Mouse (Mus musculus) megakaryocyte, embryonic 14.5 days (primary cell): ENCODE data around the gene Med16. TPM values are rescaled to one million over a fixed set of nuclear protein-coding genes. Genes with fewer than 3 reads are reported as not detected.

ENCODE experiments used
- H3K27me3 ChIP-seq: replicated peaks from 2 replicates; pipeline ENCODE3; 2012; ENCODE audit warnings: inconsistent platforms
- H3K36me3 ChIP-seq: replicated peaks from 2 replicates; pipeline ENCODE3; 2012; ENCODE audit warnings: low read length, inconsistent platforms, mixed read lengths
- H3K4me1 ChIP-seq: 2 replicates; pipeline ENCODE4 v1.6.1; 2012; ENCODE audit warnings: inconsistent platforms
- H3K4me3 ChIP-seq: replicated peaks from 2 replicates; pipeline ENCODE3; 2012; ENCODE audit warnings: moderate library complexity, mild to moderate bottlenecking, inconsistent platforms
- H3K9me3 ChIP-seq: 2 replicates; pipeline ENCODE4 v1.6.1; 2012; ENCODE audit warnings: inconsistent platforms
- FLI1 ChIP-seq: IDR thresholded peaks from 2 replicates; pipeline ENCODE4 v1.6.1; 2012; ENCODE audit warnings: low read length, inconsistent platforms, mixed read lengths
- GATA1 ChIP-seq: IDR thresholded peaks from 3 replicates; pipeline ENCODE4 v1.6.1; 2012; ENCODE audit warnings: mixed read lengths, low read length, inconsistent platforms, borderline replicate concordance
- polyA plus RNA-seq: library from polyadenylated mRNA; stranded (reverse); fragments of >175 nt; gene quantifications from 2 replicates; pipeline ENCODE4 v1.2.3, GENCODE M21; 2012; ENCODE audit warnings: low replicate concordance; ENCODE audit not compliant: insufficient read depth

The Med16 gene
- polyA plus RNA-seq, 1 experiment, result 32.2 TPM

DNA sequence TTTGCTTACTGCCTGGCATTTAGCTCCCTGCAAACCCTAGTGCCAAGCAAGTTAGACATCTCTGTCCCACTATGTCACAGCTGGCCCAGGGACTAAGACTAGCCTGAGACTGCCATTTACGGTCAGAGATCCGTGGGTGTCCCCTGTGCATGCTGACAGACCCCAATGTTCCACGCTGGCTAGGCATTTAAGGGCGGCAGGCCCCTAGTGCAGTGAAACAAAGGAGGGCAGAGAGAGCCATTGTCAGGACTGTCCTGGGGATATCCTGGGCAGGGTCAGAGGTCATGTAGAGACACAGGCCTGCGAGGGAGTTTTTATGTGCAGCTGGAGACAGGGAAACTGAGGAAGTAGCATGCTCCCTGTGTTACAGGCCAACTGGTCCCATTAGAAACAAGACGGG lies 25.1 kb upstream of the Med16 start:
- peaks cover 93% of the 10 kb centered on the region for H3K36me3 ChIP-seq
- TF ChIP-seq GATA1 (no peak), FLI1 (no peak)
- no peaks in the 10 kb centered on the region for H3K27me3 ChIP-seq
- H3K4me3 ChIP-seq, result peak overlapping the region; percentile 43
- no peaks in the 10 kb centered on the region for H3K9me3 ChIP-seq
- peaks cover 100% of the 10 kb centered on the region for H3K4me1 ChIP-seq

DNA sequence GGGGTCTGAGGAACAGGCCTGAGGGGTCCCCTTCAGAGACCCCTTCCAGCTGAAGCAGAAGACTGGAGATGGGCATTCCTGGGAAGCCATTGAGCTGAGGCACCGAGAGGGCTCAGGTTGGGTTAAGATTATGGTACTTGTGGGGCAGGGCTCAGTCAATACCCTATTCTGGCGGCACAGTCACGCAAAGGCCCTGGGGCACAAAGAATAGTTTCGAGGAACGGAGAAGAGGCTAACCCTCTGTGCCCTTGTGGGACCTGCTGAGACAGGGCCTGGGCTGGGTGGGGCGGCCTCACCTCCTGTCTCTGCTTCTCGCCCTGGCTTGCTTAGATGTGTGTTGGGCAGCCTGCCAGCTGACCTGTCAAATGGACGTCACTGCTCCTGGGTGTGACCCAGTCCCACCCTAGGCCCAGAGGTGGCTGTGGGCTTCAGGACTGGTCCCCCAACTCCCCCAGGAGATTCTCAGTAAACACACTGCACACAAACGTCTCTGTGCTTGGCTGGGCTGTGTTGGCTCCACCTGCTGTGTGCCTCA lies 24.5 kb upstream of the Med16 start:
- H3K9me3 ChIP-seq, result no peaks in the 10 kb centered on the region
- no peaks in the 10 kb centered on the region for H3K27me3 ChIP-seq
- H3K36me3 ChIP-seq, result peaks cover 87% of the 10 kb centered on the region
- TF ChIP-seq FLI1, result no peak
- peaks cover 96% of the 10 kb centered on the region for H3K4me1 ChIP-seq
- H3K4me3 ChIP-seq, result peak overlapping the region; percentile 8

DNA sequence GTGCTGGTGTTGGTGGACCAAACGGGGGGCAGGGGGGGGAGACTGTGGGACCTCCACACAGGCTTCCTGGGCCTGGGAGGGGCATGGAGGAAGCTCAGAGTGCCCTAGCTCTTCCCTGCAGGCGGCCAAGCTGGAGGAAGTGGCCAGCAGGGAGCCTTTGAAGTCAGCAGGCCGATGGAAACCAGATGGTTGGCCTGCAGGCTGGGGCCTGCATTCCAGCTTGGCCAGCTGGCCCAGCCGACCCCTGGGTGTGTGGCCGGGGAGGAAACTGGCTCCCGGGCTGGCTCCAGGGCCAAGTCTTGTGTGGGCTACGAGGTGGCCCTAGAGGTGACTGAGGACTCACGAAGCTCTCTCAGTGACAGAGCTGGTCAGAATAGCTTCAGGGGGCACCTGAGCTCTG lies 24.0 kb upstream of the Med16 start:
- H3K4me3 ChIP-seq, result no peak overlapping the region
- H3K27me3 ChIP-seq, result no peaks in the 10 kb centered on the region
- TF ChIP-seq FLI1, result no peak
- TF ChIP-seq GATA1, result no peak
- peaks cover 91% of the 10 kb centered on the region for H3K4me1 ChIP-seq
- no peaks in the 10 kb centered on the region for H3K9me3 ChIP-seq
- peaks cover 82% of the 10 kb centered on the region for H3K36me3 ChIP-seq

DNA sequence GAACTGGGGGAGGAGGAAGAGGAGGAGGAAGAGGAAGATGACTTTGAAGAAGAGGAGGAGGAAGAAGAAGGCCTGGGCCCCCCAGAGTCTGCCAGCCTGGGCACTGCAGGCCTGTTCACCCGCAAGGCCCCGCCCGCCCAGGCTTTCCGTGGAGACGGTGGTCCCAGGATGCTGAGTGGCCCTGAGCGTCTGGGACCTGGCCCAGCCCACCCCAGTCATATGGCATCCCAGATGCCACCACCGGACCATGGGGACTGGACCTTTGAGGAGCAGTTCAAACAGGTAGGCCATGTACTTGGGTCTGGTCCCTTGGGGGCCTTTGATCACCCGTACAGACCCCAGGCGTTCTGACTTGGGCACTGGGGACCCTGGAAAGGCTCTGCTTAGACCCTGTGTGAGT lies 23.1 kb upstream of the Med16 start:
- no peak overlapping the region for H3K4me3 ChIP-seq
- peaks cover 73% of the 10 kb centered on the region for H3K36me3 ChIP-seq
- H3K4me1 ChIP-seq, result peaks cover 82% of the 10 kb centered on the region
- H3K27me3 ChIP-seq, result no peaks in the 10 kb centered on the region
- no peaks in the 10 kb centered on the region for H3K9me3 ChIP-seq
- no peak for TF ChIP-seq GATA1
- TF ChIP-seq FLI1, result no peak

DNA sequence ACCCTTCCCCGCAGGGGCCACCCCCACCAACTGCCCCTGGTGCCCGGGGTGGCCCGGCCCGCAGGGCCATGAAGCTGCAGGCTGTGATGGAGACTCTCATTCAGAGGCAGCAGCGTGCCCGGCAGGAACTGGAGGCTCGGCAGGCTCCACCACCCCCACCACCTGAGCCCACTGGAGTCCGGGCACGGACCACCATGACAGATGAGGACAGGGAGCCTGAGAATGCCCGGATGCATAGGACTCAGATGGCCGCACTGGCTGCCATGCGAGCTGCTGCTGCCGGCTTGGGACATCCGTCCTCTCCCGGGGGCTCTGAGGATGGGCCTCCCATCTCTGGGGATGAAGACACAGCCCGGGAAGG lies 22.1 kb upstream of the Med16 start:
- Histone ChIP-seq H3K36me3 (peaks cover 63% of the 10 kb centered on the region), H3K4me1 (peaks cover 79% of the 10 kb centered on the region)

DNA sequence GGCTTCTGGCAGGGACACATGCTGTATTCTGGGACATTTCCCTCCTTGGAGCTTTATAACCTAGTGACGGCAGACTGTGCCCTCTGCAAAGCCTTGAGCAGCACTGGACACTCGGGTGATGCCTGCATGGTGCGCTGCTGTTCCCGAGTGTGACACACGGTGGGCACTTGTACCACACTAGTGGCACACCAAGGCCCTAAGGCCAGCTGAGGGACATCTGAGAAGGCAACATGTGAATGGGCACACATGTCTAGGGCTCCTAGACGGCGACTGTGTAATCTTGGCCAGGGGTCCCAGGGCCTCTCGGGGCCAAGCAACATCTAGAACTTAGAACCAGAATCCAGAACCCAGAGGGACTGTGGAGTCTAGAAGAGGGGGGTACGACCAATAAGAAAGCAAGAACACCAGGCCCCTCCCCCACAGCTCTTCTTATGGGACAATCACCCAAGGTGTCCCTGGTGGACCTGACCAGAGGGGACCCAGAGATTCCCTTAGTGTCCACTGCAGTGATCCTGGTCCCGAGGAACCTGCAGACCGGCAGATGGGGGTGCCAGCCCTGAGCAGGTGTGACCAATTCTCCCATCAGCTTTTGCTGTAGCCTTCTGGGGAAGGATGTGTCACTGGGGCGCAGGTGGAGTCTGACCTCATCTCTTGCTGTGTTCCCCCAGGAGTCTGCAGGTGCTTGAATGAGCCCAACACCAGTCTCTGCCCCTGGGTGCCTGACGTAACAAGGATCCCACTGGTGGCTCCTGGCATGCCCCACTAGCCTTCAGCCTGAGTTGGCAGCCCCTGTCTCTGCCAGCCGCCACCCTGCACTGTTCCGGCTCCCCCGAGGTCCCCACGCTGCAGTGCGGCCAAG lies 21.5 kb upstream of the Med16 start:
- Histone ChIP-seq H3K4me3 (peak overlapping the region; percentile 95), H3K36me3 (peaks cover 57% of the 10 kb centered on the region), H3K9me3 (no peaks in the 10 kb centered on the region), H3K27me3 (no peaks in the 10 kb centered on the region), H3K4me1 (peaks cover 79% of the 10 kb centered on the region)
- TF ChIP-seq GATA1, result no peak
- TF ChIP-seq FLI1, result no peak

More for the DNA sequence above, 22.1 kb upstream of the Med16 start:
- TF ChIP-seq FLI1 (no peak), GATA1 (no peak)
- Histone ChIP-seq H3K4me3 (peak overlapping the region; percentile 56), H3K27me3 (no peaks in the 10 kb centered on the region), H3K9me3 (no peaks in the 10 kb centered on the region)

DNA sequence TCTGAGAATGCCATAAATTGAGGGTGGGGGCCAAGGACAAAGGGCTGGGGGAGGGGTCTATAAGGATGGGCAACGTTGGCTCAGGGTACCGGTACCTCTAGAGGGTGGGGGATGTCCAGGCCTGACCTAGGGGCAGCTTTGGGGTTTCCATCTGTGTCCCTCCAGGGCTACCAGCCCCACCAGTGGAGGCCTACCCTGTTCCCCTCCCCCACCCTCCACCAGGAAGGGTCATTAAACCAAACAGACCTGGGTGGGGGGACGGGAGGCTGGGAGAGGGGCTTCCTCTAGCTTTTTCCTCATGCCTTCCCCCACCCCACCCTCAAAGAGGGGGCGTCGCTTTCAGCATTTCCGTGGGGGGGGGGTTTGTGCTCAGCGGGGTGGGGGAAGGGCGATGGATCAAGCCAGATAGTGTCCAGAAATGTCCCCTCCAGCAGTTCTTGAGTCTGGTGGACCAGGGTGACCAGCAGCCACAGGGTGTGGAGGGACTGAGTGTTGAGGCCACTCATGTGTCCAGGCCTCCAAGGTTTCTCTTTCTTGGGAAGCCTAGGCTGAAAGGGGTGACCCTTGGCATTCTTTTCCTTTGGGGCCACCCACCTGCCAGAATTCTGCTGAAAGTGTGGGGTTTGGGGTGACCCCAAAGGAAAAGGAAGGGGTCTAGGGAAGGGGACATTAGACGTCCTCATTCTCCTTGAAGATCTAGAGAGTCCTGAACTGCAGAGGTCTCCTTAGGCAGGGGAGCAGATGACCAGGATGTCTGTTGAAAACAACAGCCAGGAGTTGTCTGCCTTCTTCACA lies 20.4 kb upstream of the Med16 start:
- no peaks in the 10 kb centered on the region for H3K9me3 ChIP-seq
- peaks cover 76% of the 10 kb centered on the region for H3K4me1 ChIP-seq
- no peaks in the 10 kb centered on the region for H3K27me3 ChIP-seq
- TF ChIP-seq FLI1, result no peak
- no peak for TF ChIP-seq GATA1
- peaks cover 46% of the 10 kb centered on the region for H3K36me3 ChIP-seq
- H3K4me3 ChIP-seq, result peak overlapping the region; percentile 95

DNA sequence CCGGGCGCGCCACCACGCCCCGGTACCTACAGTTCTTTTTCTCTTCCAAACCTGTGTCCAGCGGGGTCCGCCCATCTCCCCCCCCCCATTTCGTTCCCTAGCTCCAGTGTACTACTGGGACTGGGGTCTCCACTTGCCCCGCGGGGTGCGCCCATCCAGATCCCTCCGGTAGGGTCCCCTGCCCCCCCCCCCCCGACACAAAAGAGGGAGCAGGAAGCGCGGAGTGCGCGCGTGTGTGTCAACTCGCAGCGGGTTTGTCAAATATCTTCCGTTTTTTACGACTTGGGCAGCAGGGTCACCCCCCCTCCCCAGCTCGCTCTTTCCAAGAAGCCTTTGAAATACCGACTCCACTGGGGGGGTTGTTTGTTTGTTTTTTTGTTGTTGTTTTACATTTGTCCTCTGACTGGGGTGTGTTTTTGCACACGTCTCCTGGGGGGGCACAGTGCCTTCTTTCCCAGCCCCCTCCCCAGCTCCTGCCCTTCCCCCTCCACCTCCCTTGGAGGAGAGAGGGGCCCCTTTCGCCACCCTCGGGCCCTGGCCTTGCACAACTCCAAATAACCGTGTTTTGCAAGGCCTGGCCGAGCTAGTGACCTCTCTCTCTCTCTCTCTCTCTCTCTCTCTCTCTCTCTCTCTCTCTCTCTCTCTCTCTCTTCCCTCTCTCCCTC lies 19.4 kb upstream of the Med16 start:
- H3K9me3 ChIP-seq, result no peaks in the 10 kb centered on the region
- TF ChIP-seq GATA1, result no peak
- TF ChIP-seq FLI1, result no peak
- H3K4me3 ChIP-seq, result peak overlapping the region; percentile 95
- H3K36me3 ChIP-seq, result peaks cover 37% of the 10 kb centered on the region
- no peaks in the 10 kb centered on the region for H3K27me3 ChIP-seq
- H3K4me1 ChIP-seq, result peaks cover 76% of the 10 kb centered on the region

DNA sequence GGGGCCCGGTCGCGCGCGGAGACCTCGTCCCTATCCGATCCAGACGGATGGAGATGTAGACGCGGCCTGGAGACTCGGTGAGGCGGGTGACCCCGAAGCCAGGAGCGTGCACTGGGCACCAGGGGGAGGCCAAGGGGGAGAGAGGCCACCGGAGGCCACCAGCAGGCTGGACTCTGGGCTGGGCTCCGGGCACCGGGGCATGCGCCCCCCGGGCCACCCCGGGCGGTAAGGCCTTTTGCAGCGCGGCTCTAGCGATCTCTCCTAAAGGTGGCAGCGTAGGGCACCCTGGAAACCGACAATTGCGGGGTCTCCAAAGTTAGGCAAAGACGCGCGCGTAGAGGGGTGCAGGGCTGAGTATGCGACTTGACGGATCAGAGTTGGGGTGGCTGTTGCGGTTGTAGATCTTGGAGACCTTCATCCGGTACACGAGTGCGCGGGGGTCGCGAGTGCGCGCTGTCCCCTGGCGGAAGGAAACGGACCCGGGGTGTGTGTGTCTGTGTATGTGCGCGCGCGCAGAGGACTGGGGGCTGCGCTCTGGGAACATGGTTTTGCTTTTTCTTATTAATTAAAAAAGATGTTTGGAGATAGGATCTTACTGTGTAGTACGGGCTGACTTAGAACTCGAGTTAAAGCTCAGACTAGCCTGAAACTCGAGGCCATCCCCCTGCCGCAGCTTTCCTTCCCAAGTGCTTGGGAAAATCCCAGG lies 18.8 kb upstream of the Med16 start:
- TF ChIP-seq FLI1 (no peak), GATA1 (no peak)
- Histone ChIP-seq H3K4me1 (peaks cover 76% of the 10 kb centered on the region), H3K27me3 (no peaks in the 10 kb centered on the region), H3K9me3 (no peaks in the 10 kb centered on the region), H3K36me3 (peaks cover 35% of the 10 kb centered on the region), H3K4me3 (peak overlapping the region; percentile 95)
